Mouse (Mus musculus) hindbrain, embryonic 16.5 days (tissue): ENCODE measurements at regions not wholly inside any gene's neighbourhood (a gene's known extent, or its start where the extent isn't known, plus 50 kb on each side); places are given as distances from the start of the nearest gene placed in this dataset.
A peak's percentile ranks its signal among the peaks of the same experiment; 100 is the strongest.

Experiments used
- ATAC-seq: fragments of 200-750 bp; cut with Nextera tagmentation; 2 replicates; pipeline ENCODE4 v1.8.0; 2017; ENCODE audit warnings: moderate TSS enrichment, moderate library complexity
- H3K27ac ChIP-seq: fragments of 300-500 bp; sonication (generic); 2 replicates; pipeline ENCODE4 v1.5.1; 2014; ENCODE audit warnings: low read depth, mild to moderate bottlenecking, control low read depth, low read length, moderate library complexity
- H3K27me3 ChIP-seq: fragments of 300-500 bp; sonication (generic); replicated peaks from 2 replicates; pipeline ENCODE4 v1.6.1; 2014; ENCODE audit warnings: low read length; ENCODE audit not compliant: control insufficient read depth, insufficient read depth
- H3K36me3 ChIP-seq: fragments of 300-500 bp; sonication (generic); 2 replicates; pipeline ENCODE4 v1.6.1; 2014; ENCODE audit warnings: mild to moderate bottlenecking, low read length, moderate library complexity, mixed read lengths; ENCODE audit not compliant: control insufficient read depth, insufficient read depth
- H3K4me1 ChIP-seq: fragments of 300-500 bp; sonication (generic); 2 replicates; pipeline ENCODE4 v1.6.1; 2014; ENCODE audit warnings: low read depth, low read length; ENCODE audit not compliant: control insufficient read depth, insufficient read depth
- H3K4me2 ChIP-seq: fragments of 300-500 bp; sonication (generic); 2 replicates; pipeline ENCODE4 v1.6.1; 2014; ENCODE audit warnings: mild to moderate bottlenecking, low read length, control low read depth, moderate library complexity
- H3K4me3 ChIP-seq: fragments of 300-500 bp; sonication (generic); 2 replicates; pipeline ENCODE4 v1.5.1; 2014; ENCODE audit warnings: mild to moderate bottlenecking, low read length, control low read depth, moderate library complexity
- H3K9ac ChIP-seq: fragments of 300-500 bp; sonication (generic); 2 replicates; pipeline ENCODE4 v1.6.1; 2014; ENCODE audit warnings: low read depth, mild to moderate bottlenecking, control low read depth, low read length, moderate library complexity
- H3K9me3 ChIP-seq: fragments of 300-500 bp; sonication (generic); 2 replicates; pipeline ENCODE4 v1.6.1; 2014; ENCODE audit warnings: mild to moderate bottlenecking, low read length, moderate library complexity; ENCODE audit not compliant: control insufficient read depth
- WGBS: fragments of 180-500 bp; shearing (Covaris S2); extraction: QIAGEN DNeasy Blood & Tissue Kit; methylation state at CpG from one replicate; pipeline ENCODE4 v1.1.7; 2014; 5-methylcytosine and 5-hydroxymethylcytosine counted together

GRCm38 (mm10) chr7:135889016-135889726 lies 173.0 kb upstream of the Mki67 start:
- H3K27ac ChIP-seq, result no peak overlapping the region
- H3K4me3 ChIP-seq, result no peak overlapping the region
- peak overlapping the region; percentile 41 for H3K4me2 ChIP-seq
- no peaks in the 10 kb centered on the region for H3K36me3 ChIP-seq
- 8% methylated on average over 17 of the region's 17 CpGs for WGBS
- ATAC-seq, result no peak
- no peaks in the 10 kb centered on the region for H3K9me3 ChIP-seq
- peaks cover 6% of the 10 kb centered on the region for H3K4me1 ChIP-seq
- no peaks in the 10 kb centered on the region for H3K27me3 ChIP-seq
- no peak overlapping the region for H3K9ac ChIP-seq

- Histone ChIP-seq H3K27ac (no peak overlapping the region), H3K27me3 (no peaks in the 10 kb centered on the region), H3K9ac (no peak overlapping the region), H3K36me3 (no peaks in the 10 kb centered on the region), H3K9me3 (no peaks in the 10 kb centered on the region), H3K4me3 (no peak overlapping the region), H3K4me1 (no peaks in the 10 kb centered on the region; the same call in 1 of the 2 replicates), H3K4me2 (no peak overlapping the region)
- ATAC-seq, result no peak
- WGBS, result 58% methylated on average over 2 of the region's 2 CpGs
Observed at GRCm38 (mm10) chr7:135898876-135899275, 182.7 kb upstream of the Mki67 start.

GRCm38 (mm10) chr7:135899765-135900164 lies 183.6 kb upstream of the Mki67 start:
- Histone ChIP-seq H3K27me3 (no peaks in the 10 kb centered on the region), H3K27ac (no peak overlapping the region), H3K4me1 (no peaks in the 10 kb centered on the region; the same call in 1 of the 2 replicates), H3K9ac (no peak overlapping the region), H3K36me3 (no peaks in the 10 kb centered on the region), H3K4me2 (no peak overlapping the region), H3K4me3 (no peak overlapping the region), H3K9me3 (no peaks in the 10 kb centered on the region)
- no peak for ATAC-seq
- WGBS, result 85% methylated on average over 5 of the region's 5 CpGs

- H3K9me3 ChIP-seq, result no peaks in the 10 kb centered on the region
- H3K4me1 ChIP-seq, result no peaks in the 10 kb centered on the region; the same call in 1 of the 2 replicates
- H3K27ac ChIP-seq, result no peak overlapping the region
- ATAC-seq, result peak; percentile 64; the same call in 1 of the 2 replicates
- no peaks in the 10 kb centered on the region for H3K27me3 ChIP-seq
- WGBS, result 37% methylated on average over 10 of the region's 10 CpGs
- H3K36me3 ChIP-seq, result no peaks in the 10 kb centered on the region
- H3K4me3 ChIP-seq, result no peak overlapping the region
- no peak overlapping the region for H3K9ac ChIP-seq
- H3K4me2 ChIP-seq, result no peak overlapping the region
Observed at GRCm38 (mm10) chr7:135900861-135901321, 184.7 kb upstream of the Mki67 start.

DNA sequence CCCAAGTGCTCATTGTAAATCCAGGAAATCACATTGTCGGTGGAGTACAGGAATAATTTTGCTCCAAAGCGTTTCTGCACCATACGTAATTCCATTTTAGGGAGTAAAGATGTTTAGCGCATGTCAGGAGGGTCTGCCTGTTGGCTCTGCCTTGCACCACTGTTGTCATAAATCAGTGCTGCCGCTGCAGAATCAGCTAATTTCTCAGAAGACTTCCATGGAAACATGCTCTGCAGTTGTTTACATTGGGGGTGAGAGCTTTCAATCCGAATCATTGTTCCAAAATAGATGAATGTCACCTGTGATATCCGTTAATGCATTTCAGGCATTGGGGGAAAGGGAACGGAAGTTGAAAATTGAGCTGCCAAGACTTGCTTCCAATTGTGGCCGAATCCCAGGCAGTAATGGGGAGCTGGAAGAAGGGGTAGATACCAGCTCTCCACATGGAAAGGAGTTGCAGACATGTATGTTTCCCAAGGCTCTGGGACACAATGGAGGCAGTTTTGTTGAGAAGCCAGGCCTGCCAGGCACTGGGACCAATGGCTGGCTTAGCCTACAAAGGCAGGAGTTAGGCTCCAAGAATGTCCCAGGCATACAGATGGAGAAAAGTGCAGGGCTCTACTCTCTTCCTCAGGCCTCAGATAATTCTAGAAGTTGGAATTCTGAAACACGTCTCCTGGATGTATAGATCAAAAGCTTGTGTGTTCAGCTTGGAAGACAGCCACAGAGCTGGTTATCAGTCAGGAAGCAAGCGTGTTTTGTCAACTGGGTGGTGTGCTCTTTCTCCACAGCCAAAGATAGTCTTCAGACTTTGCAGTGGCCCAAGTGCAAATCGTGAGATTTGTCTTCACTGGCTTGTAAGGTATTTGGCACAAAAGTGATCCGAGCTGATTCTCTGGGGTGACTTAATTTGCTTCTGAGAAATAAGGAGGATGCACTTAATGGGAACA lies 186.2 kb upstream of the Mki67 start:
- Histone ChIP-seq H3K27me3 (no peaks in the 10 kb centered on the region), H3K4me2 (no peak overlapping the region), H3K4me3 (no peak overlapping the region), H3K27ac (no peak overlapping the region), H3K36me3 (no peaks in the 10 kb centered on the region), H3K4me1 (no peaks in the 10 kb centered on the region; the same call in 1 of the 2 replicates), H3K9me3 (no peaks in the 10 kb centered on the region), H3K9ac (no peak overlapping the region)
- ATAC-seq, result no peak
- WGBS, result 74% methylated on average over 13 of the region's 13 CpGs

- Histone ChIP-seq H3K4me2 (no peak overlapping the region), H3K9ac (no peak overlapping the region), H3K4me1 (no peaks in the 10 kb centered on the region), H3K27me3 (no peaks in the 10 kb centered on the region), H3K4me3 (no peak overlapping the region), H3K36me3 (no peaks in the 10 kb centered on the region), H3K9me3 (peaks cover 3% of the 10 kb centered on the region; the same call in 1 of the 2 replicates), H3K27ac (no peak overlapping the region)
- ATAC-seq, result no peak
Observed at GRCm38 (mm10) chr7:135911376-135911775, 195.2 kb upstream of the Mki67 start.

GRCm38 (mm10) chr7:135913923-135914634 lies 197.9 kb upstream of the Mki67 start:
- no peak for ATAC-seq
- WGBS, result 81% methylated on average over 3 of the region's 3 CpGs
- H3K4me3 ChIP-seq, result no peak overlapping the region
- H3K9ac ChIP-seq, result no peak overlapping the region
- no peaks in the 10 kb centered on the region for H3K36me3 ChIP-seq
- H3K4me1 ChIP-seq, result no peaks in the 10 kb centered on the region
- H3K27ac ChIP-seq, result no peak overlapping the region
- H3K27me3 ChIP-seq, result no peaks in the 10 kb centered on the region
- H3K9me3 ChIP-seq, result peaks cover 3% of the 10 kb centered on the region; the same call in 1 of the 2 replicates
- H3K4me2 ChIP-seq, result no peak overlapping the region

DNA sequence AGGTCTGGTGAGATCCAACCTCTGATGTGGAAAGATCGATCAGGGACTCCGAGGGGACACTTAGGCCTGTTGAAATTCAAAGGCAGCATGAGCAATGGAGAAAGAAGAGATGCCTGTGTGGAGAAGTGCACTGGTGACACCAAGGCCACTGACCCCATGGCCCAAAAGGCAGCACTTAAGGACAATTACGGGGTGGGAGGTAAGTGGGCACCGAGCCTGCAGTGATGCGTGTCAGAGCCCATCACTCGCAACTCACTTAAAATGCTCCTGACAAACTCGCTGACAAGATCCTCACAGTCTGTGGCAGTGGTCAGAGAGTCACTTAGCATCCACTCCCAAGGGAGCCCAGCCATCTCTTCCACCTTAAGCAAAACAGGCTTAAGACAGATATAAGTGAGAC lies 207.7 kb upstream of the Mki67 start:
- no peak overlapping the region for H3K4me3 ChIP-seq
- no peaks in the 10 kb centered on the region for H3K4me1 ChIP-seq
- no peaks in the 10 kb centered on the region for H3K9me3 ChIP-seq
- no peak overlapping the region for H3K9ac ChIP-seq
- H3K27me3 ChIP-seq, result no peaks in the 10 kb centered on the region
- 82% methylated on average over 7 of the region's 7 CpGs for WGBS
- ATAC-seq, result no peak
- no peaks in the 10 kb centered on the region for H3K36me3 ChIP-seq
- H3K4me2 ChIP-seq, result no peak overlapping the region
- no peak overlapping the region for H3K27ac ChIP-seq
